Mouse (Mus musculus) midbrain, embryonic 16.5 days (tissue): Measurements from ENCODE around the gene Cpa4. TPM values are rescaled to one million over a fixed set of nuclear protein-coding genes. Genes with fewer than 3 reads are reported as not detected.

Source experiments
- ATAC-seq: fragments of 200-750 bp; cut with Nextera tagmentation; 2 replicates; pipeline ENCODE4 v1.8.0; 2017; ENCODE audit warnings: moderate TSS enrichment
- H3K27ac ChIP-seq: fragments of 300-500 bp; sonication (generic); 2 replicates; pipeline ENCODE4 v1.5.1; 2014; ENCODE audit warnings: mild to moderate bottlenecking, low read length, mixed read lengths
- H3K27me3 ChIP-seq: fragments of 300-500 bp; sonication (generic); 2 replicates; pipeline ENCODE4 v1.6.1; 2014; ENCODE audit warnings: low read depth, low read length, mixed read lengths; ENCODE audit not compliant: control insufficient read depth, insufficient read depth
- H3K36me3 ChIP-seq: fragments of 300-500 bp; sonication (generic); 2 replicates; pipeline ENCODE4 v1.6.1; 2014; ENCODE audit warnings: mild to moderate bottlenecking, low read length, moderate library complexity, mixed read lengths; ENCODE audit not compliant: control insufficient read depth, insufficient read depth
- H3K4me1 ChIP-seq: fragments of 300-500 bp; sonication (generic); 2 replicates; pipeline ENCODE4 v1.6.1; 2014; ENCODE audit warnings: mild to moderate bottlenecking, low read length, mixed read lengths; ENCODE audit not compliant: control insufficient read depth, insufficient read depth
- H3K4me2 ChIP-seq: fragments of 300-500 bp; sonication (generic); 2 replicates; pipeline ENCODE4 v1.6.1; 2014; ENCODE audit warnings: mild to moderate bottlenecking, low read length, mixed read lengths
- H3K4me3 ChIP-seq: fragments of 300-500 bp; sonication (generic); 2 replicates; pipeline ENCODE4 v1.5.1; 2014; ENCODE audit warnings: low read depth, mild to moderate bottlenecking, low read length, moderate library complexity, mixed read lengths
- H3K9ac ChIP-seq: fragments of 300-500 bp; sonication (generic); 2 replicates; pipeline ENCODE4 v1.6.1; 2014; ENCODE audit warnings: low read depth, low read length, mixed read lengths
- H3K9me3 ChIP-seq: fragments of 300-500 bp; sonication (generic); replicated peaks from 2 replicates; pipeline ENCODE4 v1.6.1; 2014; ENCODE audit warnings: mild to moderate bottlenecking, low read length, mixed read lengths; ENCODE audit not compliant: control insufficient read depth, poor library complexity, severe bottlenecking
- WGBS: fragments of 180-500 bp; shearing (Covaris S2); extraction: QIAGEN DNeasy Blood & Tissue Kit; methylation state at CpG from one replicate; pipeline ENCODE4 v1.1.7; 2014; 5-methylcytosine and 5-hydroxymethylcytosine counted together
- polyA plus RNA-seq: library from polyadenylated mRNA; unstranded; fragments of >200 nt; fragmentation: Nextera tagmentation; extraction: Ambion mirVana; gene quantifications from 2 replicates; pipeline ENCODE4 v1.2.1, GENCODE M21; 2015

Gene Cpa4
- polyA plus RNA-seq, 1 experiment from 2014 or later: 1.0 TPM

DNA sequence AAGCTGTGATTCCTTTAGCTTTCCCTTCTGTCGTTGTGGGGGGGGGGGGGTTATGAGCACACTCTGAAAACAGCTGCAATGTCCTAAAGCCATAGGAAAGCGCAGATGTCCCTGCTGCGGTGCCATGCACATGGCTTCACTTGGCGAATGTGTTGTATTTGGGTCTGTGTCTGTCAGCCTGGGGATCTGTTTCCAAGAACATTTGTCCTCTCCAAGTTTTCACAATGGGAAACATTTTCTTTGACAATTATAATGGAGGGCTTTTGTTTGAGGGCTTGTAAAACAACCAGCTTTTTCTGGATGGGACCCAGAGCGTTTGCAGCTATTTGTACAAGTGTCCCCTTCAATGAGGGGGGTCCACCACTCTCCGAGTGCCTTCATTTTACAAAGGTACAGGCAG lies 46.1 kb downstream of the Cpa4 start:
- no peak for ATAC-seq
- 66% methylated on average over 6 of the region's 6 CpGs for WGBS
- no peaks in the 10 kb centered on the region for H3K27me3 ChIP-seq

GRCm38 (mm10) chr6:30615741-30616140 lies 47.6 kb downstream of the Cpa4 start:
- Histone ChIP-seq H3K9me3 (no peaks in the 10 kb centered on the region), H3K27ac (no peak overlapping the region), H3K4me2 (no peak overlapping the region), H3K4me3 (no peak overlapping the region), H3K27me3 (no peaks in the 10 kb centered on the region), H3K36me3 (no peaks in the 10 kb centered on the region), H3K9ac (no peak overlapping the region), H3K4me1 (peaks cover 32% of the 10 kb centered on the region)
- WGBS: 15% methylated on average over 4 of the region's 4 CpGs
- ATAC-seq: no peak

More for the DNA sequence above, 46.1 kb downstream of the Cpa4 start:
- Histone ChIP-seq H3K4me1 (peaks cover 32% of the 10 kb centered on the region), H3K9ac (no peak overlapping the region), H3K27ac (no peak overlapping the region), H3K9me3 (no peaks in the 10 kb centered on the region), H3K36me3 (no peaks in the 10 kb centered on the region), H3K4me2 (no peak overlapping the region), H3K4me3 (no peak overlapping the region)

DNA sequence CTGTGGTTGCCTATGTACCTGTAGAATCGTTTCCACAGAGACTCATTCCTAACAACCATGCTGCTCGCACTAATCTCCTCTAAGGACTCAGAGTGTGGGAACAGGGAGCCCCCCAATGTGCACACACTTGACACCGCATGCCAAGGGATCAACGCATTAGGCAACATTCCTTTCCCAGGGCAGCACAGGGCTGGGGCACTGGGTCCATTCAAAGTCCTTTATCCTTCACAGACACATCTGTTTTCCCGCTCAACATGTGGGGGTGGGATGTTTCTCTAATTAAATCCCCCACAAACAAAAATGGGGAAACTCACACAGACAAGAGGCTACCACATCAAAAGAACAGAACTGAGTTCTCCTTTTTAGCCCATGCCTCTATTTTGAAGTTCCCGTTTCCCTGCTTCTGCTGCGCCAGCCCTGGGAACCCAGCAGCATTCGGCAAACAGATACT lies 48.3 kb downstream of the Cpa4 start:
- H3K4me1 ChIP-seq: peaks cover 32% of the 10 kb centered on the region
- peak overlapping the region; percentile 7; the same call in 1 of the 2 replicates for H3K4me2 ChIP-seq
- ATAC-seq: no peak
- H3K4me3 ChIP-seq: no peak overlapping the region
- 3% methylated on average over 8 of the region's 8 CpGs for WGBS
- H3K36me3 ChIP-seq: no peaks in the 10 kb centered on the region
- H3K9ac ChIP-seq: no peak overlapping the region
- no peaks in the 10 kb centered on the region for H3K9me3 ChIP-seq
- H3K27me3 ChIP-seq: no peaks in the 10 kb centered on the region
- peak overlapping the region; percentile 87 for H3K27ac ChIP-seq

GRCm38 (mm10) chr6:30617020-30617958 lies 49.1 kb downstream of the Cpa4 start:
- peak overlapping the region; percentile 19 for H3K4me3 ChIP-seq
- peak overlapping the region; percentile 63 for H3K4me2 ChIP-seq
- peak; percentile 23; the same call in 1 of the 2 replicates for ATAC-seq
- no peaks in the 10 kb centered on the region for H3K27me3 ChIP-seq
- 4% methylated on average over 13 of the region's 13 CpGs for WGBS
- H3K4me1 ChIP-seq: peaks cover 32% of the 10 kb centered on the region
- peak overlapping the region; percentile 87 for H3K27ac ChIP-seq
- H3K36me3 ChIP-seq: no peaks in the 10 kb centered on the region
- no peaks in the 10 kb centered on the region for H3K9me3 ChIP-seq
- H3K9ac ChIP-seq: no peak overlapping the region

DNA sequence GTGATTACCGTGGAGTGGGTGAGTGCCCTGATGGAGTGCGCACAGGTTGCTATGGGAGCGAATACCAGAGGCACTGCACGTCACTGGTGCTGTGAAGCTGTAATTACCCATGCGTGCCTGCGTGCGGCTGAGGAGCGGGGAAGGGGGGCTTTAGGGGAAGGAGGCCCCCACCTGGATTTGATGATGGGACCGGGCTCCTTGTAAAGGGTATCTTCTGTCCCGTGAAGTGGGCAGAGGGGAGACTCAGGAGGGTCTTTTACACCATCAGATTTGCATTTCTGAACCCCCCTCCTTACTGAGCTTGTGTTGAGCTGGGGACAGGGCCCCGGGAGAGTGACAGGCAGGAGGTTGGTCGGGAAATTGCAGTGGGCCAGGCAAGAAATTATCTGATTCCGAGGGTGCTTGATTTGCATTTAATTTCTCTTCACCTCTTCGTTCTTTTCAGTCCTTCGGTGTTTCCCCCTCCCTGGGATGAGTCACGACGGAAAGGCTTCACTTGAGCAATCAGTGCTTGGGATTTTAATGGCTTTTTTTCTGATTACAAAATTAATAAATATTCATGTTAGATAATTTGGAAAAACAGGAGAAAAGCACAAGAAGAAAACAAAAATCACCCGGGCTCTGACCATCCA lies 49.9 kb downstream of the Cpa4 start:
- H3K4me1 ChIP-seq: peaks cover 32% of the 10 kb centered on the region
- ATAC-seq: peak; percentile 93
- peak overlapping the region; percentile 49 for H3K9ac ChIP-seq
- H3K4me3 ChIP-seq: peak overlapping the region; percentile 19
- H3K36me3 ChIP-seq: no peaks in the 10 kb centered on the region
- H3K4me2 ChIP-seq: peak overlapping the region; percentile 63
- peak overlapping the region; percentile 87 for H3K27ac ChIP-seq
- no peaks in the 10 kb centered on the region for H3K27me3 ChIP-seq
- 2% methylated on average over 18 of the region's 18 CpGs for WGBS
- H3K9me3 ChIP-seq: no peaks in the 10 kb centered on the region

DNA sequence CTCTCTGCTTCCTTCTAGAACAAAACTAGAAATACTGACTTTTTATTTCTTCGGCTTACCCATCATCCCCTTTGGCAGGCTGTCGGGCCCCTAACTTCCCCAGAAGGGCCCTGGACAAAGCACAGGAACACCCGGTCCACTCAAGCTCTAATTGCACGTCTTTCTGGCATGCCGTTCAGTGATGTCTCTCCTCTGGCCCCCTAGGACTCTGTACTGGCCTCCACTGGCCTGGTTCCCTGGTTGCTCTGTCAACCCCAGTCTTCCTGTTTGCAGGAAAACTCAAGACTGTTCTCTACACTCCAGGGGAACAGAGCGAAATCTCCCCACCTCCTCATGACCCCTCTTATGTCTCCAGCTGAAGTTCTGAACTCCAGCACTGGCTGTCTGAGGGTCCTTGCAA lies 50.6 kb downstream of the Cpa4 start:
- no peaks in the 10 kb centered on the region for H3K36me3 ChIP-seq
- no peak; the same call in 1 of the 2 replicates for ATAC-seq
- 22% methylated on average over 6 of the region's 6 CpGs for whole genome bisulfite sequencing
- H3K27ac ChIP-seq: peak overlapping the region; percentile 39
- H3K9me3 ChIP-seq: no peaks in the 10 kb centered on the region
- no peaks in the 10 kb centered on the region for H3K27me3 ChIP-seq
- peak overlapping the region; percentile 63; the same call in 1 of the 2 replicates for H3K4me2 ChIP-seq
- peaks cover 32% of the 10 kb centered on the region for H3K4me1 ChIP-seq
- H3K4me3 ChIP-seq: no peak overlapping the region
- H3K9ac ChIP-seq: no peak overlapping the region

- Histone ChIP-seq H3K9me3 (no peaks in the 10 kb centered on the region), H3K9ac (no peak overlapping the region), H3K4me3 (no peak overlapping the region), H3K4me2 (no peak overlapping the region), H3K27me3 (no peaks in the 10 kb centered on the region), H3K4me1 (peaks cover 32% of the 10 kb centered on the region), H3K36me3 (no peaks in the 10 kb centered on the region), H3K27ac (no peak overlapping the region)
- 46% methylated on average over 5 of the region's 5 CpGs for WGBS
- ATAC-seq: no peak
Observed at GRCm38 (mm10) chr6:30619606-30620005, 51.4 kb downstream of the Cpa4 start.

DNA sequence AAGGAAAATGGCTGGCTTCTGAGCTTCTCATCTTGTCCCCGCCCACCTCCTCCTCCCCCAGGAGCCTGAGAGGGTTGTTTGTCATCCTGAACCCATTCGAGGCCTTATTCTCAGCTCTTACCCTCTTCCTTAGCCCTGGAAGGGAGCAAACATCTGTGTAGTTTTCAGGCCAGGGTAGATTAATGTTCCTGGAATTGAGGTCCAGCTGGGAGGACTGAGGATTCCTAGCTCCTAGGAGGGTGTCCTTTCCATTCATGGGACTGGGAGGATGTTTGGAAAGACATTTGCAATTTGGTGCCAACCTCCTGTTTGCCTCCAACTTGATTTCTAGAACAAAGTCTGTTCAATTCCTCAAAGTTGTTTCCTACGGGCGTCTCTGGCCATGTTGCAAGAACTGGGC lies 52.4 kb downstream of the Cpa4 start:
- Histone ChIP-seq H3K9me3 (no peaks in the 10 kb centered on the region), H3K9ac (no peak overlapping the region), H3K27me3 (no peaks in the 10 kb centered on the region), H3K4me2 (no peak overlapping the region), H3K27ac (no peak overlapping the region), H3K4me3 (no peak overlapping the region), H3K4me1 (peaks cover 32% of the 10 kb centered on the region), H3K36me3 (no peaks in the 10 kb centered on the region)
- ATAC-seq: no peak
- WGBS: 89% methylated on average over 4 of the region's 4 CpGs

- Histone ChIP-seq H3K36me3 (no peaks in the 10 kb centered on the region), H3K4me2 (no peak overlapping the region)
- ATAC-seq: no peak
Observed at GRCm38 (mm10) chr6:30620994-30621393, 52.8 kb downstream of the Cpa4 start.

More at GRCm38 (mm10) chr6:30620994-30621393, 52.8 kb downstream of the Cpa4 start:
- 94% methylated on average over 6 of the region's 6 CpGs for WGBS
- H3K4me1 ChIP-seq: peaks cover 30% of the 10 kb centered on the region
- no peak overlapping the region for H3K9ac ChIP-seq
- H3K9me3 ChIP-seq: no peaks in the 10 kb centered on the region
- no peak overlapping the region for H3K4me3 ChIP-seq
- H3K27ac ChIP-seq: no peak overlapping the region
- no peaks in the 10 kb centered on the region for H3K27me3 ChIP-seq
